Mouse (Mus musculus) embryonic fibroblast, embryonic 13.5 days (primary cell): ENCODE results near the gene Rnf223. TPM values are rescaled to one million over a fixed set of nuclear protein-coding genes. Genes with fewer than 3 reads are reported as not detected.
"Not testable (repeated sequence)": the region's sequence is repeated elsewhere in the genome, so short reads cannot be mapped to it uniquely, and the experiment has no call there.

Experiments
- H3K27ac ChIP-seq: 2 replicates; pipeline ENCODE4 v1.5.1; 2012; ENCODE audit warnings: low read length, control low read depth, inconsistent platforms; ENCODE audit not compliant: insufficient read depth
- H3K4me1 ChIP-seq: 2 replicates; pipeline ENCODE4 v1.6.1; 2011; ENCODE audit warnings: low read length; ENCODE audit not compliant: control insufficient read depth, insufficient read depth
- H3K4me3 ChIP-seq: 2 replicates; pipeline ENCODE4 v1.5.1; 2011; ENCODE audit warnings: mild to moderate bottlenecking, control low read depth, low read length; ENCODE audit not compliant: insufficient read depth
- CTCF ChIP-seq: IDR thresholded peaks from 2 replicates; pipeline ENCODE4 v1.5.1; 2011; ENCODE audit warnings: mild to moderate bottlenecking, control low read depth, low read length, moderate library complexity, borderline replicate concordance; ENCODE audit not compliant: insufficient read depth
- POLR2A ChIP-seq: IDR thresholded peaks from 2 replicates; pipeline ENCODE4 v1.6.1; 2011; ENCODE audit warnings: low read depth, mild to moderate bottlenecking, control low read depth, low read length, moderate library complexity
- polyA plus RNA-seq: library from polyadenylated mRNA; stranded (reverse); fragments of >200 nt; gene quantifications from 2 replicates; pipeline ENCODE4 v1.2.4, GENCODE M21; 2011; ENCODE audit warnings: low read depth; ENCODE audit not compliant: missing spikeins, insufficient read length

The Rnf223 gene
- polyA plus RNA-seq, 1 experiment, result not detected

DNA sequence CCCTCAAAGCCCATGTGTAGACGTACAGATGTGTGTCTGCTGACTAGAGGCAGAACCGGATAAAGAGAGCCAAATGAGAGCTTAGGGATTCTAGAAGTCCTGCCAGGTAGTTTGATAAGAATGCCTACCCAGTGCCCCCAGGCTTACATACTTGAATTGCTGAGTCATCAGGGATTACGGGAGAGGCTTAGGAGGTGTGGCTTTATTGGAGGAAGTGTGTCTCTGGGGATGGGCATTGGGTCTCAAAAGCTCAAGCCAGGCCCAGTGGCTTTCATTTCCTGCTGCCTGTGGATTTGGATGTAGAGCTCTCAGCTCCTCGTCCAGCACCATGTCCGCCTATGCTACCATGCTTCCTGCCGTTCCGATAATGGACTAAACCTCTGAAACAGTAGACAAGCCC lies 3.5 kb upstream of the Rnf223 start:
- Histone ChIP-seq H3K4me3 (no peak overlapping the region), H3K4me1 (peaks cover 3% of the 10 kb centered on the region; the same call in 1 of the 2 replicates), H3K27ac (no peak overlapping the region)
- TF ChIP-seq CTCF, result no peak
- no peak for TF ChIP-seq POLR2A

DNA sequence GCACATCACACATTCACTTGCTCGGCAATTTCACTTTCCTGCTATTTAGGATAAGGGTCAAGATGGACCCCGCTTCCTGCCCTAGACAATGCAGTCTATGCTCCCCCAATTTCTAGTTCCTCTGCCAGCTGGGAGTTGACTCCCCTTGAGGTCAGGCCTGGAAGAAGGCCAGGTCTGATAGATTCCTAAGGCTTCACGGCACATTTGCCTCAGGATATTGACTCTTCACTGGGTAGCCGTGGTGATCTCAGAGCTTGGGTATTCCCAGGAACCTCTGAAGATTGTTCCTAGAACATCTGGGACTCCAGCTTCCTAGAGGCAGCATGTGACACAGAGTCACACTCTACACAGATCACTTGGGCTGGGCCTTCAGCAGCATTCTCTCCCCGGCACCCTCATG lies 1.6 kb upstream of the Rnf223 start:
- H3K4me1 ChIP-seq, result peaks cover 3% of the 10 kb centered on the region; the same call in 1 of the 2 replicates
- H3K27ac ChIP-seq, result no peak overlapping the region
- H3K4me3 ChIP-seq, result no peak overlapping the region
- TF ChIP-seq CTCF (no peak), POLR2A (no peak)

DNA sequence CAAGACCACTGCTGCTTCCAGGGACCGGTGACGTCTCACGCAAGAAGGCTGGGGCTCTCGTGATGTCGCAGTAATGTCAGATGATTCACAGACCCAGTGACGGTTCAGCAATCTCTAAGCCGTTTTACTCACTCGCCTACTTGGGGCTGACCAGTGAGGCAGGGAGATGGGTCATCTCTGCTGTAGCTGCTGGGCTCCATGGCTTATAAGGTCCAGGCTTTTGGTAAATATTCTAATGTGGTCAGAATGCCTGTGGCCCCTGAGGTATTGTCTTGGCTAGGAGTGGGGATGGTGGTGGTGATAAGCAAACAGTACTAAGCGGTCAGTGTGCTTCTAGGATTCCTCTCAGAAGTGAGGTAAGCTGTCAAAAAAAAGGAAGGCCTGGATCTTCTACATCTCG lies 627 bp downstream of the Rnf223 start:
- no peak for TF ChIP-seq POLR2A
- no peak for TF ChIP-seq CTCF
- H3K27ac ChIP-seq, result no peak overlapping the region
- H3K4me3 ChIP-seq, result no peak overlapping the region
- peaks cover 3% of the 10 kb centered on the region; the same call in 1 of the 2 replicates for H3K4me1 ChIP-seq

DNA sequence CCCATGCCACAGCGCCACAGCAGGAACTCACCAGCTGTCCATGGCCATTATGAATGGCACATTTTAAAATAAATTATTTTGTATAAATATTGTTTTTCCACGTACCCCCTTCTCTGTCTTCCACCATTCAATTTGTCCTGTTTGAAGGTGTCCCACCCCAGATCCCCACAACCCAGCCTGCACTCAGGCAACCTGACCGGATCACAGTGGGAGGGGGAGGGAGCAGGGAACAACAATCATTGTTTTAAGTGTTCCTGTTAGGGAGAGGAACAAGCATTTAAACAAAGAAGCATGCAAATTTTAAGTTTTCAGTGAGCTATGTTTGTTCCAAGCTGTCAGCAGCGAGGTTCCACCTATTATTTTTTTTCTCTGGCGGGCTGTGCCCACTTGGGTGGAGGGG lies 3.0 kb downstream of the Rnf223 start:
- TF ChIP-seq POLR2A, result no peak
- no peak for TF ChIP-seq CTCF
- Histone ChIP-seq H3K4me3 (no peak overlapping the region), H3K27ac (no peak overlapping the region)

DNA sequence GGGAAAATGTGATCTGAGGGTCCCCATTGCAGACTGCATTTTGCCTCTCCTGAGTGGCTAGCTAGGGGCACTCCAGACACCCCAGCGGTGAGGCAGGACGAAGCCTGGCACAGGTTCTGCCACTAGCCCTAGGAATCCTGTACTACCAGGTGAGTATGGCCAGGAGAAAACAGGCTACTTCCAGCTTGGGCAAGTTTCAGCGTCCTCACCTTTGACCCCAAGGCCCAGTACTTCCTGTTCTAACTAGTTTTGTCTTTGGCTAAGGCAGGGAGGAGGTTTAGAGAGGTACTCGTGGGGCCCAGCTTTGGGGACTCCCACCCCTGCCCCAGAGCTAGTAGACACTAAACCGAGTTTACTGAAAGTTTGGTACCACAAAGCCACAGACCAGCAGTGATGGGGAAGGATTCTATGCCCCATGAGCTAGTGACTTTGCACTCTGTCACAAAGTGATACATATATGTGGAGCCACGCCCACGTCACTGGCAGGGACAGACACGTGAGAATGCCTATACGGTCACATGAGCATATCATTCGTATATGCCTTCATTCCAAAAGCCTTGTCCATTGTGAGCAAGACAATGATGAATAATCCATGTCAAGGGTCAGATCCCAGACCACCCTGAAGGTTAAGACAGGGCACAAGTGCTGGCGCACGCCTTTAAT lies 3.8 kb downstream of the Rnf223 start:
- no peak for TF ChIP-seq POLR2A
- no peak for TF ChIP-seq CTCF
- no peaks in the 10 kb centered on the region for H3K4me1 ChIP-seq
- H3K27ac ChIP-seq, result no peak overlapping the region
- no peak overlapping the region for H3K4me3 ChIP-seq

More for the DNA sequence above, 3.0 kb downstream of the Rnf223 start:
- H3K4me1 ChIP-seq, result peaks cover 3% of the 10 kb centered on the region; the same call in 1 of the 2 replicates

DNA sequence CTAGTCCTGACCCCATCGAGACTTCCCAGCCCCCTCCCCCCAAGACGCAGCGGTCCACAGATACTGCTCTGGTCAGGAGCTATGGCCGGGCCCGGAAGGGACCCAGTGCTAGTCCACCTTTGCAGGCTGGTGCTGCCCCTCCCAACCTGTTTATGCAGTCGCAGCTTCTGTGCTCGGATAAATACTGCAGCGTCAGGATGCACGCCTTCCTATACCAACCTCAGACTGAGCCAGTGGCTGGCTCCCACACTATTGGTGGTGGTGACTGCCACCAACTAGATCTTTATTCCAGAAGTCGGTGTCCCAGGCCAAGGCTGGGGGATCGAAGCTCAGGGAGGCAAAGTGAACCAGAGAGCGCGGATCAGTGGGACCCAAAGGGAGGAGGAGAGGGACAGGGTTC lies 4.8 kb downstream of the Rnf223 start:
- Histone ChIP-seq H3K4me3 (no peak overlapping the region), H3K4me1 (no peaks in the 10 kb centered on the region), H3K27ac (no peak overlapping the region)
- TF ChIP-seq POLR2A (no peak), CTCF (no peak)

DNA sequence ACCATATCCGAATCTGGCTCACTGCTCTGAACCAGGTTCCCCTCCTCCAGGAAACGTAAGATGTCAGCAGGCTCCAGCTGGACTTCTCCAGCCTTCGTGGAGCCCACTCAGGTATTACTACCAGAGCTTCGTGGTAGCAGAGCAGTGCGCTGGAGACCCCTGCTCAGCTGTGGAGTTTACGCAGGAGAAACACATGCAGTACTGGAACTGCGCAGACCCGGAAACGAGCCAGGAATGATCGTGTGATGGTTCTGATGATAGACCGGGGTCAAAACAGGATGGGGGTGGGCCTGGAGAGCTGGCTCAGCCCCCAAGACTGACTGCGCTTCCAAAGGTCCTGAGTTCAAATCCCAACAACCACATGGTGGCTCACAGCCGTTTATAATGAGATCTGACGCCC lies 5.5 kb downstream of the Rnf223 start:
- H3K27ac ChIP-seq, result no peak overlapping the region
- no peaks in the 10 kb centered on the region for H3K4me1 ChIP-seq
- no peak for TF ChIP-seq CTCF

DNA sequence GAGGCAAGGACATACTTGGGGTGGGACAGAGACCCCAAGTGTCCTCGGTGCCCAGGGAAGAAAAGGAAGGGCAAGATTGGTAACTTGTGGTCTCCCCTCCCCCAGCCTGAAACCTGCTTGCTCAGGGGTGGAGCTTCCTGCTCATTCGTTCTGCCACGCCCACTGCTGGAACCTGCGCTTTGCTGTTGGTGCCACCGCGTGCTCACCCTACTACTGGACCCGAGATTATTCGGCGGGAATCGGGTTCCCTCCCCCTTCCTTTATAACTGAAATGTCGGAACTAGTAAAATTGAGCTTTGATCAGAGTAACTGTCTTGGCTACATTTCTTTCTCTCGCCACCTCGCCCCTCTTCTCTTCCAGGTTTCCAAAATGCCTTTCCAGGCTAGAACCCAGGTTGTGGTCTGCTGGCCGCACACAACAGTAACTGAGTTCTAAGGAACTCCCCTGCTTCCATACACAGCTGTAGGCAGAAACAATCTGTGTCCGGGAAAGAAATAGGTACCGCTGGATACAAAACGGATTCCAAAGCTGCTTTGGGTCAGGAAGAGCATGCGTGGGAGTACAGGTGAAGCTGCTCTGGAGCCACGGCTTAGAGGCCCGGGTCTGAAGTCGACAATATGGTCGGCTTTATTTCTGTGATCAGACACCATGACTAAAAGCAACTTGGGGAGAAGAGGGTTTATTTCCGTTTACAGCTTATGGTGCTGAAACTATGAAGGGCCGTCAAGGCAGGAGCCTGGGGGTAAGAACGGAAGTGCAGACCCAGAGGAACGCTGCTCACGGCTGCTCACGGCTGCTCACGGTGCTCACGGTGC lies 6.2 kb downstream of the Rnf223 start:
- TF ChIP-seq POLR2A (no peak), CTCF (no peak)
- H3K4me1 ChIP-seq, result no peaks in the 10 kb centered on the region

More for the DNA sequence above, 5.5 kb downstream of the Rnf223 start:
- no peak overlapping the region for H3K4me3 ChIP-seq

DNA sequence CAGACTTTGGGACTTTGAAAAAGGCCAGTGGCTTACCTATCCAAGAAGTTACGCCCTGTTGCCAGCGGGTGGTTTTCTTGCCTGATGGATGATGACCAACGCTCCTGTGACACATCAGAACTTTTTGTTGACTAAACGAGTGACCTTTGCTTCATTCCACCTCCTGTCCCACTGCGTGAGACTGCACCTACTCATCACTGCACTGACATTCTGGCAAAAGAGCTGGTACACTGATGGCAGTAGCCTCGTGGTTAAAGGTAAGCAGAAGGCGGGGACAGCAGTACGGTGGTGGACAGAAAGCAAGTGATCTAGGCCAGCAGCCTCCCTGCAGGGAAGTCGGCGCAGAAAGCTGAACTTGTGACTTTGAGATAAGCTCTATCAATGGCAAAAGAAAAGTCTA lies 20.6 kb downstream of the Rnf223 start:
- not testable (repeated sequence) for H3K27ac ChIP-seq, H3K4me3 ChIP-seq, H3K4me1 ChIP-seq

More for the DNA sequence above, 6.2 kb downstream of the Rnf223 start:
- no peak overlapping the region for H3K27ac ChIP-seq
- no peak overlapping the region for H3K4me3 ChIP-seq

DNA sequence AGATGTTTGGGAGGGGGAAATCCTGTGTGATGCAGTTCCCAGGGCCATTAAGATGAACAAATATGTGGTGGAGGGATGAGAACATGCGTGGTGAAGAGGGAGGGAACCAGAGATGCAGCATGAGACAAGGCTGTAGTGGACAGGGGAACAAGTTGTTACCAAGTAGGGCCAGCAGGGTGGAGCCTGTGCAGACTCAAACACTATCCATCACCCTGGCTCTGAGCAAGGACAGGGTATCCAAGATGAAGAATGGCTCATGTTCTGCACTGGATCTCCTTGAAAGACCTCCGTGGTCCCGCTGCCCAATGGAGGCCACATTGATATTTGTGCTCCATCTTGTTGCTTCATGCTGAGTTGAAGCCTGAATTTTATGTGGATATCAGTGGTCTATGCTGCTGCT lies 24.5 kb downstream of the Rnf223 start:
- no peak for TF ChIP-seq CTCF
- TF ChIP-seq POLR2A, result no peak
- H3K4me3 ChIP-seq, result no peak overlapping the region
- no peaks in the 10 kb centered on the region for H3K4me1 ChIP-seq
- H3K27ac ChIP-seq, result no peak overlapping the region
